ENCODE assay signal across 9 mouse cellular contexts in the genomic region with DNA sequence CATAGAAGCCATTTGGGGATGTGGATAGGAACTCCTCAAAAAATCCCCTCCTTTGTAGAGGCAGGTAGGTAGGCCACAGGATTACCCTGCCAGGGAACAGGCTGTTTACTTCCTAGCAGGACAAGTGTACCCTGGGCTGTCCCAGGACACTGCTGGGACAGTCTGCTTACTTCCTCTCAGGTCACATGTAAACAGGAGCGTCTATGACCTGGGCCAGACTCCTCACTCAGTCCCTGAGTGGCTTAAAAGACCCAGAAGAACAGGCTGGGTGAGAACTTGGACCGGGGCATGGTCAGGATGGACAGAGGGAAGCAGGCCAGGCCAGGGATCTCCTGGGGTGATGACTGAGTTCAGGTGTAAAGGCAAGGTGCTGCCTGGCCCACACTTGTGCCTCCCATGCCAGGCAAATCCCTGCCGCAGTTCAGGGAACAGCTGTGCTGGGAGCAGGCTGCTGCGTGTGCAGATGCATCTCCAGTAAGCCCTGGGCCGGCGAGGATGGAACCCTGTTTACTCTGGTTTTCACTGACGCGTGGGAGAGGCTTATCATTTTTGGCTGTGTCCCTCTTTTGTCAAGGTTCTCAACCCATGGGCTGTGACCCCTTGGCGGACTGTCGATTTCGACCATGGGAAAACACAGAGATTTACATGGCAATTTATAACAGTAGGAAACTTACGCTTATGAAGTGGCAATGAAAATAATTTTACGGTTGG. TPM values are rescaled to one million over a fixed set of nuclear protein-coding genes. Genes with fewer than 3 reads are reported as not detected.
DNase-seq lines count a peak whose midpoint lies in the region; ATAC-seq lines count a peak whose summit lies in the region.
"Had no signal": no experiment of that assay in that cellular context is flagged by ENCODE, and none has a peak within 500 bp of the region (broad histone marks: within the 10 kb centered on the region; RNA-seq: fewer than 3 reads in every experiment).

No protein-coding gene starts in this region.

- no peak for ATAC-seq in lung, embryonic 15.5 days (ENCODE audit: borderline replicate concordance, extremely low read depth, low FRiP score, low TSS enrichment)
- no peak for ATAC-seq in hindbrain, embryonic 14.5 days (ENCODE audit: low FRiP score)

- H3K9me3 ChIP-seq in lung, embryonic 15.5 days, result no peaks in the 10 kb centered on the region
- H3K9me3 ChIP-seq in hindbrain, embryonic 14.5 days (ENCODE audit: control insufficient read depth, low read length), result no peaks in the 10 kb centered on the region

- no peak overlapping the region for H3K9ac ChIP-seq in lung, embryonic 15.5 days
- H3K9ac ChIP-seq in hindbrain, embryonic 14.5 days, result peak overlapping the region; percentile 58; the same call in 1 of the 2 replicates

- WGBS in lung, embryonic 15.5 days, result 58% methylated on average over 13 of the region's 13 CpGs
- WGBS in hindbrain, embryonic 14.5 days, result 68% methylated on average over 13 of the region's 13 CpGs

- peaks cover 50% of the 10 kb centered on the region for H3K27me3 ChIP-seq in lung, embryonic 15.5 days
- peaks cover 43% of the 10 kb centered on the region for H3K27me3 ChIP-seq in hindbrain, embryonic 14.5 days (ENCODE audit: control insufficient read depth, insufficient read depth, low read length)

- no peaks in the 10 kb centered on the region for H3K36me3 ChIP-seq in lung, embryonic 15.5 days
- H3K36me3 ChIP-seq in hindbrain, embryonic 14.5 days (replicated peaks; ENCODE audit: control insufficient read depth, insufficient read depth), result no peaks in the 10 kb centered on the region

- peak overlapping the region; percentile 86; the same call in 1 of the 2 replicates for H3K4me2 ChIP-seq in lung, embryonic 15.5 days
- H3K4me2 ChIP-seq in hindbrain, embryonic 14.5 days (replicated peaks), result peak overlapping the region; percentile 64

- H3K4me3 ChIP-seq in lung, embryonic 15.5 days, result peak overlapping the region; percentile 49
- no peak overlapping the region for H3K4me3 ChIP-seq in hindbrain, embryonic 14.5 days (replicated peaks; ENCODE audit: low read length)

- H3K4me1 ChIP-seq in lung, embryonic 15.5 days, result peaks cover 18% of the 10 kb centered on the region
- peaks cover 7% of the 10 kb centered on the region; the same call in 1 of the 2 replicates for H3K4me1 ChIP-seq in hindbrain, embryonic 14.5 days (replicated peaks; ENCODE audit: control insufficient read depth, insufficient read depth, low read length)

- H3K27ac ChIP-seq in lung, embryonic 15.5 days, result no peak overlapping the region
- H3K27ac ChIP-seq in hindbrain, embryonic 14.5 days, result no peak overlapping the region

- peak; percentile 31 for DNase-seq in gastrocnemius, postnatal 25 days
- DNase-seq in gastrocnemius, postnatal 4 days (ENCODE audit: low spot score in 2 of 2), result no peak
- no peak for DNase-seq in lung, postnatal 4 days
- no peak for DNase-seq in hindbrain, embryonic 14.5 days (ENCODE audit: low spot score)
- DNase-seq in ovary, postnatal 36 days (ENCODE audit: low spot score), result peak; percentile 60
- DNase-seq in embryo, embryonic 10.5 days (ENCODE audit: low spot score), result no peak
- DNase-seq in left cerebral cortex, adult 18-20 months (ENCODE audit: low spot score in 2 of 2), result no peak
- DNase-seq: kidney, adult 9 months had no signal

RNA-seq across cellular contexts. Expression of a gene that starts 0.8 kb away (rescaled TPM):
- under 1 TPM; 0.38 to 0.78 TPM for total RNA-seq in gastrocnemius, postnatal 25 days (2021)
- total RNA-seq in gastrocnemius, postnatal 4 days (2021), result 1 to 10 TPM; 1.1 to 1.6 TPM
- 0.74 and 0.79 TPM in 2 replicates for polyA plus RNA-seq in lung, embryonic 15.5 days (2015; fragmentation: Nextera tagmentation; extraction: Ambion mirVana)
- 2.9 and 3.7 TPM in 2 replicates for polyA plus RNA-seq in hindbrain, embryonic 14.5 days (2014; fragmentation: Nextera tagmentation; extraction: Ambion mirVana)
- total RNA-seq in left cerebral cortex, adult 18-20 months (2021), result 10 to 100 TPM; 18.9 to 23.4 TPM

Comparison
In these comparisons a context has a peak if more than half of its experiments do, and no peak if none do; other contexts are left out.
1. DNase-seq: peak in gastrocnemius, postnatal 25 days (single experiment) and ovary, postnatal 36 days (single experiment); none in gastrocnemius, postnatal 4 days (0 of 2), lung, postnatal 4 days (0 of 2), hindbrain, embryonic 14.5 days (single experiment), embryo, embryonic 10.5 days (single experiment) and left cerebral cortex, adult 18-20 months (0 of 2).
2. RNA of a gene that starts 0.8 kb away (total RNA-seq): 18.9 to 23.4 TPM in left cerebral cortex, adult 18-20 months; 1.1 to 1.6 TPM in gastrocnemius, postnatal 4 days and 0.38 to 0.78 TPM in gastrocnemius, postnatal 25 days; every median in the first group is over 4 times any median in the second.